Mouse (Mus musculus) effector memory CD4-positive, alpha-beta T cell, adult 7 months (primary cell): ENCODE results near the gene Rac3. TPM values are rescaled to one million over a fixed set of nuclear protein-coding genes. Genes with fewer than 3 reads are reported as not detected.

Experiments
- polyA plus RNA-seq: library from polyadenylated mRNA; unstranded; fragments of 100-300 nt; shearing (Covaris generic); gene quantifications from one replicate; pipeline ENCODE4 v1.2.1, GENCODE M21; 2017

Rac3 gene
- not detected for polyA plus RNA-seq

GRCm38 (mm10) chr11:120721124-120722066, at the start of gene Rac3:
Gene Rac3 (plus strand): TSS chr11:120721470.

GRCm38 (mm10) chr11:120672687-120673593, 48.3 kb upstream of the Rac3 start, which contains the start of gene Aspscr1:
Gene Aspscr1 (plus strand): TSS chr11:120672973.

GRCm38 (mm10) chr11:120713580-120714518, 7.4 kb upstream of the Rac3 start, which contains the start of the genes Cenpx and Lrrc45:
Gene Cenpx (minus strand): TSS chr11:120713738.
Gene Lrrc45 (plus strand): TSS chr11:120713925.

GRCm38 (mm10) chr11:120727169-120727527, 5.9 kb downstream of the Rac3 start, which contains the start of gene Dcxr:
Gene Dcxr (minus strand): TSS chr11:120727281.

GRCm38 (mm10) chr11:120731858-120732680, 10.8 kb downstream of the Rac3 start, which contains the start of gene Cbr2:
Gene Cbr2 (minus strand): TSS chr11:120732114.

GRCm38 (mm10) chr11:120762672-120763041, 41.4 kb downstream of the Rac3 start, which contains the start of gene Hmga1b:
Gene Hmga1b (plus strand): TSS chr11:120762794.

Other genes starting within 250 kb of the Rac3 start
- 29.6 TPM for gene Mrpl12, start 236.9 kb upstream of the Rac3 start, polyA plus RNA-seq
- gene Slc25a10, start 229.6 kb upstream of the Rac3 start, polyA plus RNA-seq = 7.6 TPM
- gene Gcgr, start 190.8 kb upstream of the Rac3 start, polyA plus RNA-seq = not detected
- 59.6 TPM for gene Mcrip1, start 171.7 kb upstream of the Rac3 start, polyA plus RNA-seq
- not detected for gene Ppp1r27, start 170.3 kb upstream of the Rac3 start, polyA plus RNA-seq
- gene P4hb, start 148.2 kb upstream of the Rac3 start, polyA plus RNA-seq = 172 TPM
- gene Arhgdia, start 139.8 kb upstream of the Rac3 start, polyA plus RNA-seq = 768 TPM
- gene Alyref, start 123.1 kb upstream of the Rac3 start, polyA plus RNA-seq = 279 TPM
- 67.7 TPM for gene Anapc11, start 123.0 kb upstream of the Rac3 start, polyA plus RNA-seq
- not detected for gene Npb, start 113.0 kb upstream of the Rac3 start, polyA plus RNA-seq
- gene Pcyt2, start 103.5 kb upstream of the Rac3 start, polyA plus RNA-seq = 135 TPM
- gene Sirt7, start 96.2 kb upstream of the Rac3 start, polyA plus RNA-seq = 155 TPM
- gene Mafg, start 87.9 kb upstream of the Rac3 start, polyA plus RNA-seq = 31.8 TPM
- 0.44 TPM for gene Pycr1, start 77.7 kb upstream of the Rac3 start, polyA plus RNA-seq
- gene Myadml2, start 73.3 kb upstream of the Rac3 start, polyA plus RNA-seq = not detected
- not detected for gene Notum, start 60.3 kb upstream of the Rac3 start, polyA plus RNA-seq
- gene Aspscr1, start 48.5 kb upstream of the Rac3 start, polyA plus RNA-seq = 111 TPM
- gene Cenpx, start 7.7 kb upstream of the Rac3 start, polyA plus RNA-seq = 85.8 TPM
- gene Lrrc45, start 7.5 kb upstream of the Rac3 start, polyA plus RNA-seq = 52.6 TPM
- gene Dcxr, start 5.8 kb downstream of the Rac3 start, polyA plus RNA-seq = 5.4 TPM
- gene Cbr2, start 10.6 kb downstream of the Rac3 start, polyA plus RNA-seq = not detected
- 9.5 TPM for gene Hmga1b, start 41.3 kb downstream of the Rac3 start, polyA plus RNA-seq
- 29.1 TPM for gene Rfng, start 62.7 kb downstream of the Rac3 start, polyA plus RNA-seq
- gene Gps1, start 62.8 kb downstream of the Rac3 start, polyA plus RNA-seq = 70.8 TPM
- gene Dus1l, start 74.9 kb downstream of the Rac3 start, polyA plus RNA-seq = 42.8 TPM
- 39.2 TPM for gene Fasn, start 103.1 kb downstream of the Rac3 start, polyA plus RNA-seq
- not detected for gene Ccdc57, start 211.4 kb downstream of the Rac3 start, polyA plus RNA-seq
- 7.9 TPM for gene Slc16a3, start 227.0 kb downstream of the Rac3 start, polyA plus RNA-seq